Mouse (Mus musculus) G1E (cell line): ENCODE measurements around the gene Sh3kbp1.

ENCODE experiments used
- CTCF ChIP-seq: IDR thresholded peaks from 2 replicates; pipeline ENCODE4 v1.5.1; 2012; ENCODE audit warnings: low read depth, low read length, inconsistent platforms, mixed read lengths
- GATA1 ChIP-seq: IDR thresholded peaks from 2 replicates; pipeline ENCODE4 v1.6.1; 2012; ENCODE audit warnings: borderline replicate concordance, low read length, inconsistent platforms, mixed read lengths

DNA sequence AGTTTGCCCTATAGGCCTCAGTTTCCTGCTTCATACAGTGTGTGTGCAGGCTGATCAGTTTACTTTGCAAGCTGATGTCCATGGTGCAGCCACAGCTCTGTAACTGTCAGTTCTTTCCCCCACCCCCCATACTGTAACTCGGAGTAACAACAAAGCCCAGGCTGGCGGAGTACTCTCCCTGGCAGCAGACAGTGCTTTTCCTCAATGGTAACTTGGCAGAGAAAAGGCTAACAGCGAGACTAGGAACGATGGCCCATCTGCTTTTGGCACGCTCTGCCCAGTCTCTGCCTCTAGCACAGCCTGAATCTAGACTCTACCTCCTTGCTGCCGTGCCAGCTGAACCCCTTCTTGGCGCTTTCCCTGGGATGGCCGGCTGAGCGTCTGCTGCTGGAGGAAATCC lies 336.9 kb downstream of the Sh3kbp1 start:
- TF ChIP-seq CTCF (no peak), GATA1 (no peak)
